Mouse (Mus musculus) spleen, adult 2 months (tissue): ENCODE measurements around the gene Nfic.

Experiments
- CTCF ChIP-seq: fragments of 200-500 bp; IDR thresholded peaks from 2 replicates; pipeline ENCODE4 v1.5.1; 2011; ENCODE audit warnings: mild to moderate bottlenecking, inconsistent platforms; ENCODE audit not compliant: insufficient read depth, insufficient read length, insufficient replicate concordance; ENCODE audit errors: extremely low read depth
- POLR2A ChIP-seq: fragments of 200-500 bp; IDR thresholded peaks from 2 replicates; pipeline ENCODE4 v1.6.1; 2011; ENCODE audit warnings: low read depth, low read length, inconsistent platforms

GRCm38 (mm10) chr10:81396749-81397148 lies 58.7 kb downstream of the Nfic start:
- TF ChIP-seq POLR2A (no peak), CTCF (no peak)
